In the genomic region with DNA sequence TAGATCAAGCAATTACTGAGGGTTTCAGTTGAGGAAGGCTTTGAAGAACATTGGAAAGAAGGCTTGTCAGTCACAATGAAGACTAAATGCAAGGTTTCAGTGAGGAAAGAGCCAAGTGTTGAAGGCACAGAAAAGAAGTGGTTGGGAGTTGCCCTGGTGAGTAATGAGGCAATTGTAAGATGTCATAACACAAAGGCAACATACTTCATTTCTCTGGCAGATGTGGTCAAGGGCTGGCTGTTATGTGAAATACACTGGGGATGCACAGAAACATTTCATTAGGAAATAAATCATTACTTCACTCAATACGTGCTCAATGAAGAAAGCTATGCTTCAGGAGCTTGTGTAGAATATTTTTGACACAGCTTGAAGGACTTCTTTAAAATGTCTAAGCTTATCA, we compare ENCODE assay signal across 22 mouse cellular contexts.
A peak's percentile ranks its signal among the peaks of the same experiment; 100 is the strongest.
DNase-seq lines count a peak whose midpoint lies in the region; ATAC-seq lines count a peak whose summit lies in the region.
"Had no signal": no experiment of that assay in that cellular context is flagged by ENCODE, and none has a peak within 500 bp of the region (broad histone marks: within the 10 kb centered on the region; RNA-seq: fewer than 3 reads in every experiment).

No protein-coding gene starts in this region.

- DNase-seq in lung, postnatal 25 days (ENCODE audit: low spot score): peak; percentile 25
- DNase-seq in lung, postnatal 14 days: no peak
- no peak for DNase-seq in heart, adult 11 months
- DNase-seq: adrenal gland, adult 8-10 months; adrenal gland, postnatal 25 days; cerebellum, adult 11-12 months; cerebellum, adult 8-10 months; cerebellum, postnatal 10 days; cerebellum, postnatal 36 days; forebrain, postnatal 0 days; gastrocnemius, adult 2 months; gastrocnemius, postnatal 14 days; heart, adult 2 months; heart, postnatal 14 days; heart, postnatal 4 days had no signal

- ATAC-seq in common myeloid progenitor, adult 5-6 weeks (replicated peaks; ENCODE audit: low read depth, poor library complexity, severe bottlenecking): peak; percentile 39; the same call in 1 of the 2 replicates
- peak; percentile 97 for ATAC-seq in megakaryocyte, adult 5-6 weeks (ENCODE audit: poor library complexity, severe bottlenecking)
- ATAC-seq in neutrophil, adult 5-6 weeks (ENCODE audit: extremely low read depth, insufficient number of reproducible peaks, low FRiP score, poor library complexity, severe bottlenecking): peak; percentile 49; the same call in 1 of the 2 replicates
- ATAC-seq in megakaryocyte-erythroid progenitor cell, adult 5-6 weeks (replicated peaks; ENCODE audit: low FRiP score, low TSS enrichment, poor library complexity, severe bottlenecking): no peak
- ATAC-seq: activated CD4-positive, CD25-positive, alpha-beta regulatory T cell, adult 4 months; forebrain, embryonic 13.5 days; forebrain, postnatal 0 days; hindbrain, postnatal 0 days had no signal
